8 mouse cellular contexts compared by ENCODE assay signal in the genomic region with DNA sequence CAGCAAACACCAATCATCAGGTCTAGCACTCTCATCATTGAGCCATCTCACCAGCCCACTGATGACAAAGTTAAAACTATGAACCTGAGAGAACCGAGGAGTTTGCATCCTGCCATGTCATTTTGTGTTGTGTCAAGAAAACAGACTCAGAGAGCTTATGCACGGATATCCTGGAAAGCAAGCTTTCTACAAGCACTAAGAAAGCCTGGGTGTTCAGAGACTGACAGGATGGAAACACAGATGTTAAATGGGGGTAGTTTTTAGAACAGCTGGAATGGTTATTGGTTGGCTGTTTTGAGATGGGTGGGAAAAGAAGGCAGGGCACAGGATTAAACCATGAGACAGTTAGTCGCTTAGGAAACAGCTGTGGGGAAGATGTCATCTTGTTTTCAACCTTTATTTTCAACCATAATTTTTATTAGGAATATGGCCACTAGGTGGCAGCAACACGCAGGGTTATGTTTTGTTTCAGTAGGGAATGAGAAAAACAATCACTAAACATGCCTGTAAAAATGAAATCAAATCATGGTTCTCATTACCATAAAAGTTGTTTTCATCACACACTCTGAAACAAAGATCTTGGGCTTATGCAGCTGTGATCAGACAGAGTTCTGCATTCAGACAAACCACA. TPM values are rescaled to one million over a fixed set of nuclear protein-coding genes. Genes with fewer than 3 reads are reported as not detected.
DNase-seq lines count a peak whose midpoint lies in the region; ATAC-seq and TF ChIP-seq lines count a peak whose summit lies in the region.

No protein-coding gene starts in this region.

- WGBS in midbrain, embryonic 12.5 days, result 33% methylated on average over 4 of the region's 4 CpGs

- H3K9me3 ChIP-seq in MEL (replicated peaks; ENCODE audit: insufficient read depth, low read length), result no peaks in the 10 kb centered on the region
- H3K9me3 ChIP-seq in midbrain, embryonic 12.5 days, result no peaks in the 10 kb centered on the region

- TF ChIP-seq POLR2A in MEL (IDR thresholded peaks at IDR 0.05; ENCODE audit: control insufficient read depth in 1 of 2, insufficient read depth in 1 of 2, low read depth in 1 of 2, low read length in 2 of 2, poor library complexity in 1 of 2), result no peak

- H3K27ac ChIP-seq in MEL (ENCODE audit: control insufficient read depth, low read depth, low read length), result no peak overlapping the region
- H3K27ac ChIP-seq in midbrain, embryonic 12.5 days (replicated peaks), result no peak overlapping the region

- TF ChIP-seq EP300 in MEL (IDR thresholded peaks at IDR 0.05; ENCODE audit: low read depth in 1 of 2, low read length in 2 of 2), result no peak

- H3K4me3 ChIP-seq in MEL (ENCODE audit: control insufficient read depth in 1 of 2, insufficient read depth in 1 of 2, low read depth in 2 of 2, low read length in 2 of 2), result no peak overlapping the region
- H3K4me3 ChIP-seq in midbrain, embryonic 12.5 days, result no peak overlapping the region

- no peaks in the 10 kb centered on the region; a peak in 1 of 4 replicates for H3K36me3 ChIP-seq in MEL (ENCODE audit: control insufficient read depth in 1 of 2, insufficient read depth in 2 of 2, low read length in 2 of 2)
- H3K36me3 ChIP-seq in midbrain, embryonic 12.5 days, result no peaks in the 10 kb centered on the region

- H3K9ac ChIP-seq in MEL (ENCODE audit: control insufficient read depth, low read depth, low read length, poor library complexity, severe bottlenecking), result no peak overlapping the region
- H3K9ac ChIP-seq in midbrain, embryonic 12.5 days (replicated peaks), result no peak overlapping the region

- DNase-seq in kidney, adult 9 months, result peak; percentile 59
- no peak for DNase-seq in kidney, adult 11 months
- DNase-seq in MEL (ENCODE audit: low read depth, low spot score), result peak; percentile 67
- DNase-seq in c-Kit-positive CD71-positive TER-119-negative erythroid progenitor cells, embryonic 14.5 days (ENCODE audit: low read depth), result peak; percentile 42
- DNase-seq in forelimb bud, embryonic 11.5 days (ENCODE audit: low read depth, low spot score), result peak; percentile 64
- DNase-seq in layer of hippocampus, postnatal 25 days (ENCODE audit: extremely low spot score in 1 of 2, low spot score in 1 of 2), result peak; percentile 24 to 71
- peak; percentile 47 for DNase-seq in thymus, postnatal 25 days

- ATAC-seq in midbrain, embryonic 12.5 days (ENCODE audit: low FRiP score, low read depth), result peak; percentile 38; the same call in 1 of the 2 replicates

- peak; percentile 96 for TF ChIP-seq RAD21 in MEL (IDR thresholded peaks at IDR 0.05; ENCODE audit: low read depth, low read length)

- H3K4me2 ChIP-seq in midbrain, embryonic 12.5 days (replicated peaks), result no peak overlapping the region

- H3K4me1 ChIP-seq in MEL (ENCODE audit: control insufficient read depth in 1 of 2, insufficient read depth in 2 of 2, low read length in 2 of 2), result no peaks in the 10 kb centered on the region; a peak in 1 of 4 replicates
- no peaks in the 10 kb centered on the region for H3K4me1 ChIP-seq in midbrain, embryonic 12.5 days

- H3K79me2 ChIP-seq in MEL (ENCODE audit: control insufficient read depth, insufficient read depth, low read length, poor library complexity), result no peaks in the 10 kb centered on the region

- TF ChIP-seq CTCF in MEL (IDR thresholded peaks at IDR 0.05 in 2 of 3, conservative IDR thresholded peaks at IDR 0.05 in 1 of 3; ENCODE audit: control insufficient read depth in 1 of 3, insufficient read depth in 1 of 3, low read depth in 2 of 3, low read length in 3 of 3, poor library complexity in 1 of 3, severe bottlenecking in 1 of 3), result peak in 2 of 3 experiments; percentile 52 to 88; a peak in 4 of 6 replicates

- no peaks in the 10 kb centered on the region; a peak in 1 of 4 replicates for H3K27me3 ChIP-seq in MEL (ENCODE audit: control insufficient read depth in 1 of 2, insufficient read depth in 2 of 2, low read length in 2 of 2)
- H3K27me3 ChIP-seq in midbrain, embryonic 12.5 days, result no peaks in the 10 kb centered on the region

TF ChIP-seq in MEL, 35 proteins besides CTCF, POLR2A, EP300 and RAD21:
- TF ChIP-seq ZC3H11A (IDR thresholded peaks at IDR 0.05; ENCODE audit: low read depth, low read length) (peak; percentile 89), USF1 (IDR thresholded peaks at IDR 0.05; ENCODE audit: low read depth, low read length) (no peak), MAZ (IDR thresholded peaks at IDR 0.05; ENCODE audit: low read depth, low read length) (0 out of 2 replicates have a peak, but pooled peaks have one; percentile 38), E2F4 (IDR thresholded peaks at IDR 0.05; ENCODE audit: borderline replicate concordance, low read depth, low read length) (no peak), MAX (IDR thresholded peaks at IDR 0.05; ENCODE audit: low read length) (no peak), SMC3 (IDR thresholded peaks at IDR 0.05; ENCODE audit: low read depth, low read length) (peak; percentile 96), MYC (IDR thresholded peaks at IDR 0.05; ENCODE audit: low read depth, low read length) (no peak), ZMIZ1 (IDR thresholded peaks at IDR 0.05; ENCODE audit: low read depth, low read length) (no peak), ZNF384 (IDR thresholded peaks at IDR 0.05; ENCODE audit: low read depth, low read length) (no peak), SIN3A (IDR thresholded peaks at IDR 0.05; ENCODE audit: low read length) (peak; percentile 16; the same call in 1 of the 2 replicates), KAT2A (conservative IDR thresholded peaks at IDR 0.05; ENCODE audit: low read depth, low read length) (no peak), TCF12 (IDR thresholded peaks at IDR 0.05; ENCODE audit: low read depth, low read length) (no peak), RCOR1 (IDR thresholded peaks at IDR 0.05; ENCODE audit: low read depth, low read length) (no peak)

RNA-seq across cellular contexts. Expression of a gene that starts 18.3 kb away (rescaled TPM):
- 0.62 and 0.65 TPM in 2 replicates for total RNA-seq in MEL (2012; rRNA removed)
- polyA plus RNA-seq in MEL (2012; ENCODE audit: insufficient read depth in 1 of 2, insufficient read length in 2 of 2, low read depth in 1 of 2, low replicate concordance in 2 of 2, missing spikeins in 1 of 2), result 1 to 10 TPM in 1 of 2 experiments, not detected in 1; 2.2 TPM
- 1 to 10 TPM; 1.0 to 3.2 TPM for total RNA-seq in layer of hippocampus, postnatal 25 days (2021)
- 3.5 and 4.3 TPM in 2 replicates for polyA plus RNA-seq in midbrain, embryonic 12.5 days (2016; fragmentation: Nextera tagmentation; extraction: Ambion mirVana)

RNA-seq across cellular contexts. Expression of a gene that starts 22.7 kb away (rescaled TPM):
- total RNA-seq in MEL (2012; rRNA removed), result not detected in 2 replicates
- polyA plus RNA-seq in MEL (2012; ENCODE audit: insufficient read depth in 1 of 2, insufficient read length in 2 of 2, low read depth in 1 of 2, low replicate concordance in 2 of 2, missing spikeins in 1 of 2), result not detected
- total RNA-seq in layer of hippocampus, postnatal 25 days (2021), result under 1 TPM in 1 of 2 experiments, not detected in 1; 0.30 TPM
- polyA plus RNA-seq in midbrain, embryonic 12.5 days (2016; fragmentation: Nextera tagmentation; extraction: Ambion mirVana), result 0.34 and 0.71 TPM in 2 replicates

RNA-seq across cellular contexts. Expression of a gene that starts 31.9 kb away (rescaled TPM):
- 309 and 313 TPM in 2 replicates for total RNA-seq in MEL (2012; rRNA removed)
- 100 to 1,000 TPM in 1 of 2 experiments, not detected in 1; 344 TPM for polyA plus RNA-seq in MEL (2012; ENCODE audit: insufficient read depth in 1 of 2, insufficient read length in 2 of 2, low read depth in 1 of 2, low replicate concordance in 2 of 2, missing spikeins in 1 of 2)
- total RNA-seq in layer of hippocampus, postnatal 25 days (2021), result 100 to 1,000 TPM; 289 to 314 TPM
- 477 and 483 TPM in 2 replicates for polyA plus RNA-seq in midbrain, embryonic 12.5 days (2016; fragmentation: Nextera tagmentation; extraction: Ambion mirVana)

RNA-seq across cellular contexts. Expression of a gene that starts 32.6 kb away (rescaled TPM):
- 103 and 116 TPM in 2 replicates for total RNA-seq in MEL (2012; rRNA removed)
- 100 to 1,000 TPM in 1 of 2 experiments, not detected in 1; 204 TPM for polyA plus RNA-seq in MEL (2012; ENCODE audit: insufficient read depth in 1 of 2, insufficient read length in 2 of 2, low read depth in 1 of 2, low replicate concordance in 2 of 2, missing spikeins in 1 of 2)
- 10 to 100 TPM; 48.4 to 52.4 TPM for total RNA-seq in layer of hippocampus, postnatal 25 days (2021)
- polyA plus RNA-seq in midbrain, embryonic 12.5 days (2016; fragmentation: Nextera tagmentation; extraction: Ambion mirVana), result 115 and 120 TPM in 2 replicates

RNA-seq across cellular contexts. Expression of a gene that starts 40.8 kb away (rescaled TPM):
- total RNA-seq in MEL (2012; rRNA removed), result not detected in 2 replicates
- not detected for polyA plus RNA-seq in MEL (2012; ENCODE audit: insufficient read depth in 1 of 2, insufficient read length in 2 of 2, low read depth in 1 of 2, low replicate concordance in 2 of 2, missing spikeins in 1 of 2)
- not detected for total RNA-seq in layer of hippocampus, postnatal 25 days (2021)
- 0.24 TPM in 1 of 2 replicates, not detected in the other for polyA plus RNA-seq in midbrain, embryonic 12.5 days (2016; fragmentation: Nextera tagmentation; extraction: Ambion mirVana)
